Mouse (Mus musculus): ENCODE measurements around the gene Trpm3. TPM values are rescaled to one million over a fixed set of nuclear protein-coding genes. Genes with fewer than 3 reads are reported as not detected.

The Trpm3 gene
- polyA plus RNA-seq, 1 experiment from 2014 or later = 1.9 TPM

GRCm38 (mm10) chr19:23038321-23038720 is 899.5 kb downstream of the Trpm3 start:
- Histone ChIP-seq H3K4me3 (ENCODE audit: low read depth, low read length) (no peak overlapping the region), H3K4me2 (no peak overlapping the region), H3K36me3 (ENCODE audit: insufficient read depth) (no peaks in the 10 kb centered on the region), H3K27me3 (ENCODE audit: insufficient read depth, low read length) (no peaks in the 10 kb centered on the region), H3K4me1 (ENCODE audit: insufficient read depth) (no peaks in the 10 kb centered on the region), H3K27ac (ENCODE audit: low read depth) (no peak overlapping the region), H3K9me3 (ENCODE audit: low read depth, low read length) (no peaks in the 10 kb centered on the region), H3K9ac (no peak overlapping the region)
- TF ChIP-seq CTCF (IDR thresholded peaks at IDR 0.05; ENCODE audit: low read depth) = no peak
- ATAC-seq (ENCODE audit: insufficient read depth) (no peak), DNase-seq (no peak)
- 80% methylated on average over 2 of the region's 2 CpGs for WGBS

GRCm38 (mm10) chr19:23041483-23042167 is 902.8 kb downstream of the Trpm3 start:
- no peak for TF ChIP-seq CTCF (IDR thresholded peaks at IDR 0.05; ENCODE audit: low read depth)
- DNase-seq = no peak

GRCm38 (mm10) chr19:23042168-23042733 is 903.4 kb downstream of the Trpm3 start:
- Histone ChIP-seq H3K4me1 (ENCODE audit: insufficient read depth) (no peaks in the 10 kb centered on the region), H3K4me2 (no peak overlapping the region), H3K4me3 (ENCODE audit: low read depth, low read length) (no peak overlapping the region), H3K36me3 (ENCODE audit: insufficient read depth) (no peaks in the 10 kb centered on the region), H3K27me3 (ENCODE audit: insufficient read depth, low read length) (no peaks in the 10 kb centered on the region), H3K27ac (ENCODE audit: low read depth) (no peak overlapping the region), H3K9ac (no peak overlapping the region), H3K9me3 (ENCODE audit: low read depth, low read length) (no peaks in the 10 kb centered on the region)
- DNase-seq = no peak
- ATAC-seq (ENCODE audit: insufficient read depth) = no peak
- 63% methylated on average over 6 of the region's 6 CpGs for WGBS
- TF ChIP-seq CTCF (IDR thresholded peaks at IDR 0.05; ENCODE audit: low read depth) = no peak

More at GRCm38 (mm10) chr19:23041483-23042167, 902.8 kb downstream of the Trpm3 start:
- no peaks in the 10 kb centered on the region for H3K4me1 ChIP-seq (ENCODE audit: insufficient read depth)
- no peak overlapping the region for H3K27ac ChIP-seq (ENCODE audit: low read depth)
- WGBS = 58% methylated on average over 6 of the region's 6 CpGs
- H3K27me3 ChIP-seq (ENCODE audit: insufficient read depth, low read length) = no peaks in the 10 kb centered on the region
- H3K4me3 ChIP-seq (ENCODE audit: low read depth, low read length) = no peak overlapping the region
- no peaks in the 10 kb centered on the region for H3K9me3 ChIP-seq (ENCODE audit: low read depth, low read length)
- H3K9ac ChIP-seq = no peak overlapping the region
- no peak for ATAC-seq (ENCODE audit: insufficient read depth)
- H3K4me2 ChIP-seq = no peak overlapping the region
- H3K36me3 ChIP-seq (ENCODE audit: insufficient read depth) = no peaks in the 10 kb centered on the region

- Histone ChIP-seq H3K4me3 (ENCODE audit: low read depth, low read length) (no peak overlapping the region), H3K27ac (ENCODE audit: low read depth) (no peak overlapping the region), H3K9ac (no peak overlapping the region), H3K4me1 (ENCODE audit: insufficient read depth) (no peaks in the 10 kb centered on the region), H3K27me3 (ENCODE audit: insufficient read depth, low read length) (no peaks in the 10 kb centered on the region), H3K36me3 (ENCODE audit: insufficient read depth) (no peaks in the 10 kb centered on the region), H3K9me3 (ENCODE audit: low read depth, low read length) (no peaks in the 10 kb centered on the region), H3K4me2 (no peak overlapping the region)
- ATAC-seq (ENCODE audit: insufficient read depth) (no peak), DNase-seq (no peak)
- no peak for TF ChIP-seq CTCF (IDR thresholded peaks at IDR 0.05; ENCODE audit: low read depth)
Observed at GRCm38 (mm10) chr19:23043699-23044098, 904.9 kb downstream of the Trpm3 start.

MicroRNAs encoded within 50 kb of the gene (microRNA counts, 519-probe panel; counts per million panel counts)
- 2,803 counts per million, percentile 52 among the panel's probes with 10 or more counts for microRNA mmu-miR-204

Small RNA genes within 50 kb of the gene (microRNA-seq; reads per million reads assigned to microRNA genes)
- 109 reads per million, percentile 50 among the genes with 10 or more reads in this experiment for gene Mir204 (ENCODE audit: borderline number of aligned reads)

All from lung, embryonic 14.5 days (tissue).